Mouse (Mus musculus) cerebellum, postnatal 14 days (tissue): ENCODE measurements at regions not wholly inside any gene's neighbourhood (a gene's known extent, or its start where the extent isn't known, plus 50 kb on each side); places are given as distances from the start of the nearest gene placed in this dataset.

Experiments used
- DNase-seq, 2 experiments: peaks; one replicate each; pipeline ENCODE4 v3.0.0; 2021; ENCODE audit warnings: mixed read lengths in 2 of 2

DNA sequence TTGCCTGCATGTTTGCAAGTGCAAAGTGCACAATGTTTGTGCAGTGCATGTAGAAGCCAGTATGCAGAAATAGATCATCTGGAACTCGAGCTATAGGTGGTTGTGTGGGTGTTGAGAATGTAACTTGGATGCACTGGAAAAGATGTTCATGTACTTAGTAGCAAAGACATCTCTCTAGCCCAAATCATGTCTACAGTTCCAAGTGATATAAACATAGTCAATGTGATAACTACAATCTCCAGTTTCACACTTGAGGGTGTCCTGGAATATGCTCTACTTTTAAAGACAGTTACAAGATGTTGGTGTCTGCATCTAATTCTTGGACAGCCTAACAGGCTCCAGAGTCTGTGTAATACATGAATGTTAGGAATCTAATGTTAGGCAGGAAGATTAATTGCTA lies 657.4 kb downstream of the Nsun3 start:
- DNase-seq: no peak

DNA sequence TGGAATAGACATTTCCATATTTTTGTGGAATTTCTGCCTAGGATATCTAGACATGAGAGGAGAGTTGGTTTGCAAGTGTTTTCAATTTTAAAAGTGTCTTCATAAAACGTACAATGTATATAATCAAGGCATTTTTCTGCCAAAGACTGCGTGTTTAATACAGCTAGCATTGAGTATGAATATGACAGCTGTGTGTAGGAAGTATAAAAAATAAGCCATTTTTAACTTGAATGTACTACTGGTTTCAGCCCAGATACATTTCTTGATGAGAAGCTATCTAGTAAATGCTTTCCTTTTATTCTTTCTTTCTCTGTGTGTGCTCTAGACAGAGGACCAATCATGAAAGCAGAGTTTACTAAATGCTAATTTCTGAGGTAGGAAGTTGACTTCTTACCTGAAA lies 658.5 kb downstream of the Nsun3 start:
- DNase-seq: no peak

DNA sequence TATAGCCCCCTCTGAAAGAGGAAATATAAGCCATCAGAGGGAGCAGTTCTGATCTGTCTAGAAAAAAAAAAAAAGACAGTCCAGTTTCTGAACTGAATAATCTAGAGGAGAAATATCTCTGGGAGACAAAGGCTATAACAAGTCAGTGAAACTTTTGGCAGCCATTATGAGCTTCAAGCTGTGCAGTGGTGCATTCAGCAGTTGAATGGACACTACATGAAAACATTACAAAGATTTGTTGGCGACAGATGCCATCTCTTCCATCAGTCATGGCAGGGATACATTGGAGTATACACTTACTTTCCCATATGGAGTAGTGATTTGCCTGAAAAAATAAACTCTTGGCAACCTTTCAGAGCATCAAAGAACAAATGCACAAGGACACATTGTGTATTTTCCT lies 660.8 kb downstream of the Nsun3 start:
- DNase-seq: peak; percentile 1 to 6
